Mouse (Mus musculus) heart, postnatal 0 days (tissue): ENCODE data around the gene C87436. TPM values are rescaled to one million over a fixed set of nuclear protein-coding genes. Genes with fewer than 3 reads are reported as not detected.

Source experiments
- ATAC-seq: fragments of 200-750 bp; cut with Nextera tagmentation; 2 replicates; pipeline ENCODE4 v1.8.0; 2017; ENCODE audit warnings: low read depth, moderate number of reproducible peaks, moderate library complexity; ENCODE audit not compliant: insufficient read depth
- DNase-seq: peaks from one replicate; pipeline ENCODE4 v3.0.0-alpha.2; 2016; ENCODE audit warnings: low spot score
- H3K27ac ChIP-seq: fragments of 300-500 bp; sonication (generic); 2 replicates; pipeline ENCODE4 v1.5.1; 2014; ENCODE audit warnings: low read depth, mild to moderate bottlenecking
- H3K27me3 ChIP-seq: fragments of 300-500 bp; sonication (generic); 2 replicates; pipeline ENCODE4 v1.6.1; 2014; ENCODE audit warnings: low read length, mixed read lengths; ENCODE audit not compliant: control insufficient read depth, insufficient read depth
- H3K36me3 ChIP-seq: fragments of 300-500 bp; sonication (generic); replicated peaks from 2 replicates; pipeline ENCODE4 v1.6.1; 2014; ENCODE audit warnings: low read length, mixed read lengths; ENCODE audit not compliant: control insufficient read depth, insufficient read depth
- H3K4me1 ChIP-seq: fragments of 300-500 bp; sonication (generic); 2 replicates; pipeline ENCODE4 v1.6.1; 2014; ENCODE audit warnings: antibody characterized with exemption; ENCODE audit not compliant: control insufficient read depth, insufficient read depth
- H3K4me2 ChIP-seq: fragments of 300-500 bp; sonication (generic); 2 replicates; pipeline ENCODE4 v1.6.1; 2014; ENCODE audit warnings: low read depth, mild to moderate bottlenecking, low read length, moderate library complexity
- H3K4me3 ChIP-seq: fragments of 300-500 bp; sonication (generic); 2 replicates; pipeline ENCODE4 v1.5.1; 2014; ENCODE audit warnings: low read depth, low read length
- H3K9ac ChIP-seq: fragments of 300-500 bp; sonication (generic); replicated peaks from 2 replicates; pipeline ENCODE4 v1.6.1; 2014; ENCODE audit warnings: low read depth, low read length, mixed read lengths
- H3K9me3 ChIP-seq: fragments of 300-500 bp; sonication (generic); replicated peaks from 2 replicates; pipeline ENCODE4 v1.6.1; 2016; ENCODE audit warnings: low read length; ENCODE audit not compliant: control insufficient read depth
- CTCF ChIP-seq: IDR thresholded peaks from 2 replicates; pipeline ENCODE4 v1.5.1; 2016; ENCODE audit warnings: antibody characterized with exemption, control low read depth, low read depth
- EP300 ChIP-seq: IDR thresholded peaks from 2 replicates; pipeline ENCODE4 v1.6.1; 2016; ENCODE audit warnings: antibody characterized with exemption, low read depth
- WGBS: fragments of 180-500 bp; shearing (Covaris S2); extraction: QIAGEN DNeasy Blood & Tissue Kit; methylation state at CpG from one replicate; pipeline ENCODE4 v1.1.7; 2014; 5-methylcytosine and 5-hydroxymethylcytosine counted together
- polyA plus RNA-seq: library from polyadenylated mRNA; unstranded; fragments of >200 nt; fragmentation: Nextera tagmentation; extraction: Ambion mirVana; gene quantifications from 2 replicates; pipeline ENCODE4 v1.2.1, GENCODE M21; 2015
- total RNA-seq: library from RNA; depleted of rRNA; stranded (reverse); fragments of >200 nt; gene quantifications from 2 replicates; pipeline ENCODE4 v1.2.3, GENCODE M21; 2014; ENCODE audit warnings: low replicate concordance

Gene C87436
- total and polyA plus RNA-seq, 2 experiments from 2014 or later = 9.9 to 16.4 TPM

- Histone ChIP-seq H3K4me2 (peak overlapping the region; percentile 55), H3K4me3 (peak overlapping the region; percentile 28), H3K4me1 (peaks cover 11% of the 10 kb centered on the region), H3K27me3 (no peaks in the 10 kb centered on the region), H3K27ac (peak overlapping the region; percentile 79), H3K36me3 (no peaks in the 10 kb centered on the region), H3K9ac (peak overlapping the region; percentile 40; the same call in 1 of the 2 replicates), H3K9me3 (no peaks in the 10 kb centered on the region)
- DNase-seq = no peak
- whole genome bisulfite sequencing = 71% methylated on average over 11 of the region's 11 CpGs
- no peak for ATAC-seq
- no peak for TF ChIP-seq CTCF
- TF ChIP-seq EP300 = no peak
Measured at GRCm38 (mm10) chr6:86497942-86498732, 60.0 kb downstream of the C87436 start.

- no peak for TF ChIP-seq EP300
Measured at GRCm38 (mm10) chr6:86499571-86500109, 61.5 kb downstream of the C87436 start.

GRCm38 (mm10) chr6:86503513-86503912 lies 65.3 kb downstream of the C87436 start:
- WGBS = 75% methylated on average over 4 of the region's 4 CpGs
- ATAC-seq (no peak), DNase-seq (no peak)
- Histone ChIP-seq H3K4me2 (no peak overlapping the region), H3K4me3 (no peak overlapping the region), H3K27ac (no peak overlapping the region), H3K4me1 (peaks cover 7% of the 10 kb centered on the region; the same call in 1 of the 2 replicates), H3K9ac (no peak overlapping the region), H3K27me3 (no peaks in the 10 kb centered on the region), H3K9me3 (no peaks in the 10 kb centered on the region), H3K36me3 (no peaks in the 10 kb centered on the region)
- TF ChIP-seq EP300 (no peak), CTCF (no peak)

More at GRCm38 (mm10) chr6:86499571-86500109, 61.5 kb downstream of the C87436 start:
- 67% methylated on average over 5 of the region's 5 CpGs for WGBS
- no peak overlapping the region for H3K4me2 ChIP-seq
- no peak for ATAC-seq
- no peak overlapping the region for H3K4me3 ChIP-seq
- H3K27ac ChIP-seq = peak overlapping the region; percentile 16
- peaks cover 11% of the 10 kb centered on the region for H3K4me1 ChIP-seq
- no peaks in the 10 kb centered on the region for H3K27me3 ChIP-seq
- H3K36me3 ChIP-seq = no peaks in the 10 kb centered on the region
- DNase-seq = no peak
- H3K9ac ChIP-seq = no peak overlapping the region
- H3K9me3 ChIP-seq = no peaks in the 10 kb centered on the region

GRCm38 (mm10) chr6:86505671-86506070 lies 67.5 kb downstream of the C87436 start:
- ATAC-seq = no peak
- H3K27me3 ChIP-seq = no peaks in the 10 kb centered on the region
- DNase-seq = no peak
- no peaks in the 10 kb centered on the region for H3K9me3 ChIP-seq
- no peak overlapping the region for H3K4me3 ChIP-seq
- H3K9ac ChIP-seq = no peak overlapping the region
- no peaks in the 10 kb centered on the region for H3K36me3 ChIP-seq
- peaks cover 7% of the 10 kb centered on the region; the same call in 1 of the 2 replicates for H3K4me1 ChIP-seq
- H3K4me2 ChIP-seq = no peak overlapping the region
- H3K27ac ChIP-seq = no peak overlapping the region
- no peak for TF ChIP-seq CTCF
- WGBS = 27% methylated on average over 7 of the region's 7 CpGs

- no peak for ATAC-seq
- no peak overlapping the region for H3K4me2 ChIP-seq
- H3K9me3 ChIP-seq = no peaks in the 10 kb centered on the region
- no peak overlapping the region for H3K4me3 ChIP-seq
- TF ChIP-seq EP300 (no peak), CTCF (no peak)
- H3K36me3 ChIP-seq = no peaks in the 10 kb centered on the region
- no peak overlapping the region for H3K27ac ChIP-seq
- DNase-seq = no peak
- peaks cover 7% of the 10 kb centered on the region; the same call in 1 of the 2 replicates for H3K4me1 ChIP-seq
- no peaks in the 10 kb centered on the region for H3K27me3 ChIP-seq
- H3K9ac ChIP-seq = no peak overlapping the region
- WGBS = 82% methylated on average over 3 of the region's 3 CpGs
Measured at GRCm38 (mm10) chr6:86506309-86506708, 68.1 kb downstream of the C87436 start.
